16 mouse cellular contexts compared by ENCODE assay signal in genomic region chr2:174346612-174346998, GRCm38 (mm10). TPM values are rescaled to one million over a fixed set of nuclear protein-coding genes. Genes with fewer than 3 reads are reported as not detected.
DNase-seq lines count a peak whose midpoint lies in the region; ATAC-seq lines count a peak whose summit lies in the region.
"Had no signal": no experiment of that assay in that cellular context is flagged by ENCODE, and none has a peak within 500 bp of the region (broad histone marks: within the 10 kb centered on the region; RNA-seq: fewer than 3 reads in every experiment).

Gene Gm20721, minus strand, starts transcription at chr2:174346712.

- no peak for DNase-seq in forebrain, embryonic 11.5 days (ENCODE audit: low spot score)
- no peak for DNase-seq in liver, embryonic 11.5 days (ENCODE audit: low spot score)
- DNase-seq in embryonic facial prominence, embryonic 11.5 days (ENCODE audit: low spot score): no peak
- DNase-seq in limb, embryonic 10.5 days (ENCODE audit: low spot score): no peak
- DNase-seq in urinary bladder, postnatal 25 days (ENCODE audit: low spot score): no peak
- no peak for DNase-seq in left cerebral cortex, postnatal 14 days (ENCODE audit: low spot score in 2 of 2)
- DNase-seq: adrenal gland, adult 8-10 months; cerebellum, adult 2 months; gastrocnemius, postnatal 14 days; kidney, adult 11 months; right cerebral cortex, adult 18-20 months had no signal

- H3K4me1 ChIP-seq in forebrain, embryonic 11.5 days (replicated peaks; ENCODE audit: control insufficient read depth, insufficient read depth, low read length): peaks cover 9% of the 10 kb centered on the region; the same call in 1 of the 2 replicates
- peaks cover 26% of the 10 kb centered on the region for H3K4me1 ChIP-seq in forebrain, embryonic 12.5 days
- peaks cover 28% of the 10 kb centered on the region for H3K4me1 ChIP-seq in liver, embryonic 12.5 days
- H3K4me1 ChIP-seq in liver, embryonic 11.5 days (replicated peaks; ENCODE audit: control insufficient read depth, insufficient read depth, low read length): peaks cover 23% of the 10 kb centered on the region
- peaks cover 4% of the 10 kb centered on the region; the same call in 1 of the 2 replicates for H3K4me1 ChIP-seq in embryonic facial prominence, embryonic 11.5 days (ENCODE audit: control insufficient read depth, insufficient read depth, low read length)
- H3K4me1 ChIP-seq in limb, embryonic 10.5 days: peaks cover 20% of the 10 kb centered on the region

- H3K4me2 ChIP-seq in forebrain, embryonic 11.5 days (ENCODE audit: low read depth, low read length, severe bottlenecking): no peak within 1 kb of the TSS
- no peak within 1 kb of the TSS for H3K4me2 ChIP-seq in forebrain, embryonic 12.5 days
- no peak within 1 kb of the TSS for H3K4me2 ChIP-seq in liver, embryonic 12.5 days
- no peak within 1 kb of the TSS for H3K4me2 ChIP-seq in liver, embryonic 11.5 days
- no peak within 1 kb of the TSS for H3K4me2 ChIP-seq in embryonic facial prominence, embryonic 11.5 days (ENCODE audit: low read depth, low read length)

- no peak within 1 kb of the TSS for H3K27ac ChIP-seq in forebrain, embryonic 11.5 days (ENCODE audit: low read depth, low read length)
- no peak within 1 kb of the TSS for H3K27ac ChIP-seq in forebrain, embryonic 12.5 days
- no peak within 1 kb of the TSS for H3K27ac ChIP-seq in liver, embryonic 12.5 days
- no peak within 1 kb of the TSS for H3K27ac ChIP-seq in liver, embryonic 11.5 days (ENCODE audit: low read depth, low read length)
- H3K27ac ChIP-seq in embryonic facial prominence, embryonic 11.5 days (replicated peaks; ENCODE audit: low read depth, low read length): no peak within 1 kb of the TSS
- H3K27ac ChIP-seq in limb, embryonic 10.5 days: no peak within 1 kb of the TSS

- no peak within 1 kb of the TSS for H3K4me3 ChIP-seq in forebrain, embryonic 11.5 days (ENCODE audit: low read depth, low read length)
- H3K4me3 ChIP-seq in forebrain, embryonic 12.5 days (replicated peaks): no peak within 1 kb of the TSS
- no peak within 1 kb of the TSS for H3K4me3 ChIP-seq in liver, embryonic 12.5 days
- H3K4me3 ChIP-seq in liver, embryonic 11.5 days (ENCODE audit: low read depth, low read length): no peak within 1 kb of the TSS
- H3K4me3 ChIP-seq in embryonic facial prominence, embryonic 11.5 days (ENCODE audit: low read depth, low read length): no peak within 1 kb of the TSS
- no peak within 1 kb of the TSS for H3K4me3 ChIP-seq in limb, embryonic 10.5 days
- H3K4me3 ChIP-seq: erythroblast, embryonic 14.5 days; myocyte had no signal

- H3K36me3 ChIP-seq in forebrain, embryonic 11.5 days (ENCODE audit: control insufficient read depth, insufficient read depth, low read length): peaks cover 26% of the 10 kb centered on the region
- peaks cover 42% of the 10 kb centered on the region for H3K36me3 ChIP-seq in forebrain, embryonic 12.5 days (replicated peaks)
- peaks cover 58% of the 10 kb centered on the region for H3K36me3 ChIP-seq in liver, embryonic 12.5 days
- H3K36me3 ChIP-seq in liver, embryonic 11.5 days (ENCODE audit: control insufficient read depth, insufficient read depth, low read length): peaks cover 27% of the 10 kb centered on the region
- peaks cover 22% of the 10 kb centered on the region for H3K36me3 ChIP-seq in embryonic facial prominence, embryonic 11.5 days (replicated peaks; ENCODE audit: control insufficient read depth, insufficient read depth, low read depth, low read length)
- peaks cover 60% of the 10 kb centered on the region for H3K36me3 ChIP-seq in limb, embryonic 10.5 days

- H3K9me3 ChIP-seq in forebrain, embryonic 11.5 days (ENCODE audit: control insufficient read depth, low read length): no peaks in the 10 kb centered on the region; the same call in 1 of the 2 replicates
- no peaks in the 10 kb centered on the region for H3K9me3 ChIP-seq in forebrain, embryonic 12.5 days
- H3K9me3 ChIP-seq in liver, embryonic 12.5 days (replicated peaks): no peaks in the 10 kb centered on the region
- no peaks in the 10 kb centered on the region for H3K9me3 ChIP-seq in liver, embryonic 11.5 days (ENCODE audit: control insufficient read depth, low read length)
- no peaks in the 10 kb centered on the region; the same call in 1 of the 2 replicates for H3K9me3 ChIP-seq in embryonic facial prominence, embryonic 11.5 days (replicated peaks; ENCODE audit: control insufficient read depth, low read length)
- H3K9me3 ChIP-seq in limb, embryonic 10.5 days (replicated peaks): no peaks in the 10 kb centered on the region; the same call in 1 of the 2 replicates

- no peak within 1 kb of the TSS for H3K9ac ChIP-seq in forebrain, embryonic 11.5 days (ENCODE audit: low read length)
- H3K9ac ChIP-seq in forebrain, embryonic 12.5 days: no peak within 1 kb of the TSS
- H3K9ac ChIP-seq in liver, embryonic 12.5 days: no peak within 1 kb of the TSS
- H3K9ac ChIP-seq in liver, embryonic 11.5 days (ENCODE audit: low read depth, low read length): no peak within 1 kb of the TSS
- no peak within 1 kb of the TSS for H3K9ac ChIP-seq in embryonic facial prominence, embryonic 11.5 days (replicated peaks; ENCODE audit: low read length)

- WGBS in forebrain, embryonic 11.5 days: 93% methylated on average over 5 of the region's 5 CpGs
- WGBS in forebrain, embryonic 12.5 days: 97% methylated on average over 5 of the region's 5 CpGs
- 84% methylated on average over 5 of the region's 5 CpGs for WGBS in liver, embryonic 12.5 days (ENCODE audit: insufficient replicate concordance)
- WGBS in liver, embryonic 11.5 days: 94% methylated on average over 5 of the region's 5 CpGs
- 90% methylated on average over 5 of the region's 5 CpGs for WGBS in embryonic facial prominence, embryonic 11.5 days
- WGBS in limb, embryonic 10.5 days: 95% methylated on average over 5 of the region's 5 CpGs

- ATAC-seq in forebrain, embryonic 11.5 days (replicated peaks; ENCODE audit: low FRiP score): 0 out of 2 replicates have a peak, but pooled peaks have one; percentile 13
- no peak for ATAC-seq in forebrain, embryonic 12.5 days (ENCODE audit: low FRiP score)
- no peak for ATAC-seq in liver, embryonic 12.5 days
- no peak for ATAC-seq in liver, embryonic 11.5 days (replicated peaks; ENCODE audit: low FRiP score)
- no peak for ATAC-seq in embryonic facial prominence, embryonic 11.5 days (replicated peaks; ENCODE audit: insufficient number of reproducible peaks, low FRiP score, low TSS enrichment, low read depth)

- intact Hi-C loops in left cerebral cortex, postnatal 14 days (cut with DNase I): no loop called here

- H3K27me3 ChIP-seq in forebrain, embryonic 11.5 days (ENCODE audit: control insufficient read depth, insufficient read depth, low read length): no peaks in the 10 kb centered on the region
- H3K27me3 ChIP-seq in forebrain, embryonic 12.5 days: no peaks in the 10 kb centered on the region
- H3K27me3 ChIP-seq in liver, embryonic 12.5 days (replicated peaks): no peaks in the 10 kb centered on the region
- H3K27me3 ChIP-seq in liver, embryonic 11.5 days (replicated peaks; ENCODE audit: control insufficient read depth, insufficient read depth, low read length): no peaks in the 10 kb centered on the region
- H3K27me3 ChIP-seq in embryonic facial prominence, embryonic 11.5 days (ENCODE audit: control insufficient read depth, insufficient read depth, low read length): no peaks in the 10 kb centered on the region
- H3K27me3 ChIP-seq in limb, embryonic 10.5 days (ENCODE audit: low read depth, poor library complexity, severe bottlenecking): no peaks in the 10 kb centered on the region

RNA-seq across cellular contexts. Expression of gene Gm20721, which starts in this region (rescaled TPM):
- 6.5 and 7.3 TPM in 2 replicates for polyA plus RNA-seq in forebrain, embryonic 11.5 days (2014; fragmentation: Nextera tagmentation; extraction: Ambion mirVana)
- polyA plus RNA-seq in forebrain, embryonic 12.5 days (2016; fragmentation: Nextera tagmentation; extraction: Ambion mirVana): 7.1 and 7.5 TPM in 2 replicates
- 23.2 and 33.5 TPM in 2 replicates for polyA plus RNA-seq in liver, embryonic 12.5 days (2016; fragmentation: Nextera tagmentation; extraction: Ambion mirVana)
- polyA plus RNA-seq in liver, embryonic 11.5 days (2014; fragmentation: Nextera tagmentation; extraction: Ambion mirVana): 7.3 and 7.7 TPM in 2 replicates
- polyA plus RNA-seq in embryonic facial prominence, embryonic 11.5 days (2014; fragmentation: Nextera tagmentation; extraction: Ambion mirVana): 17.5 and 23.1 TPM in 2 replicates
- polyA plus RNA-seq in limb, embryonic 10.5 days (2016; fragmentation: Nextera tagmentation; extraction: Ambion mirVana): 14.9 and 15.2 TPM in 2 replicates
- total RNA-seq in left cerebral cortex, postnatal 14 days (2021): 1 to 10 TPM; 2.3 to 2.7 TPM
- polyA plus RNA-seq: urinary bladder, adult 2 months had no signal
